Mouse (Mus musculus) left cerebral cortex, postnatal 14 days (tissue): ENCODE data around the gene Ctr9. TPM values are rescaled to one million over a fixed set of nuclear protein-coding genes. Genes with fewer than 3 reads are reported as not detected.
A peak's percentile ranks its signal among the peaks of the same experiment; 100 is the strongest.

Source experiments
- DNase-seq, 2 experiments: peaks; one replicate each; pipeline ENCODE4 v3.0.0; 2021 to 2022; ENCODE audit warnings: low spot score in 2 of 2, mixed read lengths in 1 of 2
- intact Hi-C: fragments of 180-260 bp; cut with DNase I; formaldehyde crosslinking; loops from one replicate; pipeline ENCODE4 v1.15.1; 2025
- long read RNA-seq, 2 experiments: library from polyadenylated mRNA; stranded (forward); transcript quantifications; one replicate each; pipeline ENCODE4 v2.0.0; 2021
- total RNA-seq, 2 experiments: library from RNA; stranded (reverse); gene quantifications; 2 replicates each; pipeline ENCODE4 v1.2.3; 2021

The Ctr9 gene
- total RNA-seq: 10 to 100 TPM; 42.5 to 48.1 TPM
- long read RNA-seq, experiment 1, full-length matches to known transcripts: 17 of 21 reads
- long read RNA-seq, experiment 1, partial matches to known transcripts: 2 of 21 reads
- long read RNA-seq, experiment 1, other reads (novel, unspliced or antisense): 2 of 21 reads
- long read RNA-seq, experiment 2, full-length matches to known transcripts: 18 of 31 reads
- long read RNA-seq, experiment 2, partial matches to known transcripts: 8 of 31 reads
- long read RNA-seq, experiment 2, other reads (novel, unspliced or antisense): 5 of 31 reads

DNA sequence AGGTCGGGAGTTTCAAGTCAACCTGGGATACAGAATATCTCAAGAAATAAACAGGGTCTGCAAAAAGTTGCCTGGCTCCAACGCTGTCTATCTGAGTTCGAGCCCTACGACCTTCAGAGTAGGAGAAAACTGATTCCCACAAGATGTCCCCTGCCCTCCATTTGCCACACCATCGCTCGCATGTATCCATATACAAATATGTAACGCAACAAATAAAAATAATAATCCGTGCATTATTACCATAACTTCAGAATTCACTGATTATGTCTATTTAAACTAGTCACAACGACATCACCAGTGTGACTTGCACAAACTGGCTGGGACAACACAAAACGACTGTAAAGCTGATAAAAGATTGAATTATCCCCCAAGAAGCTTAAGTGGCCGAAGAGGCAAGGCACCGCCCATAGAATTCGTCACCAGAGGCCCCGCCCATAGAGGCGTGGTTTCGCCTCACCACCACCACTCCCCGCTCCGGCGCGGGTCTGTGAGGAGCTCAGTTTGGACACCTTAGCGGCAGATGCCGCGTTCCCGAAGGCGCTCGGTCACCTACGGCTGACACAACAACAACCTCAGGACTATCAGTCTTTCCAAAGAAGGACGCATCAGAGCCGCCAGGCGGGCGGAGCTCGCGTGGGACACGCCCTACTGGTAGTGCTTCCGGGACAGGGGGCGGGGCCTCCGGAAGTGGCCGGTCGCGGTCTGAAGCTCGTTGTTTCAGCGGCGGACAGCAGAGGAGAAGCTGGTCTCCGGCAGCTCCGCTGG, at the start of gene Ctr9:
Gene Ctr9, plus strand, starts transcription at position 671 of the 765 bp plus-strand sequence.
- intact Hi-C loops: no loop called here
- peak; percentile 91 to 92 for DNase-seq

GRCm38 (mm10) chr7:110981036-110981435, 47.7 kb upstream of the Ctr9 start:
- intact Hi-C loops: loop anchor here (5.0 kb wide), 1 partner anchor 36 kb away; no protein-coding TSS in a partner anchor
- no peak for DNase-seq

DNA sequence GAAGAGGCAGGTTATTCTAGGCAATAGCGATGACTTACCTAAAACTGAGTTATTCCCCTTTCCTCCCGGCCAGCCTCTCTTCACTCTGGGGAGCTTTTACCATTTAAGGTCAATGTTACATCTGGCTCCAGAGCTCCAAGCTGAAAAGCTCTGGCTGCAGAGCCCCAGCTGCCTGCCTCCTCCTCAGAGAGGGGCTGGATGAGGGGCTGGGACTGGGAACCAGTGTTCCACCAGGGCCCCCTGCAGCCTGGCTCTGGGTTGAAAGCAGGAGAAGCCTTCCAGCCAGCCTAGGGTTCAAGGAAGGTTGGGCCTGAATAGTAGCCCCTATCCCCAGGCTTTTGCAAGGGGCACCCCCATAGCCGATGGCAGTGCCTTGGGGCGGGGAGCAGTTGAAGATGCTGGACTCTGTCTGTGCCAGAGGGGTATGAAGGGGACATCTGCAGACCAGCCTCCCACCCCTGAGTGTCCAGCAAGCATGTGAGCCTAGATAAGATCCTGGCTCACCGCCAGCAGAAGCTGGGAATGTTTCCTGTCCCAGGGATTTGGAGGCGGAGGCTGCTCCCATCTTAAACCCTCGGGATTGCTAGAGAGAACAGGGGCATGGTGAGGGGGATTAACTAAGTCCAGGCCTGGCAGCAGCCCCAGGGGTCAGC, 46.6 kb upstream of the Ctr9 start, which contains the start of gene Mrvi1:
Gene Mrvi1, minus strand, starts transcription at position 409 of the 653 bp plus-strand sequence.
- peak in 1 of 2 experiments; percentile 16 for DNase-seq
- intact Hi-C loops: loop anchor here (5.0 kb wide), 1 partner anchor 35 kb away; no protein-coding TSS in a partner anchor

DNA sequence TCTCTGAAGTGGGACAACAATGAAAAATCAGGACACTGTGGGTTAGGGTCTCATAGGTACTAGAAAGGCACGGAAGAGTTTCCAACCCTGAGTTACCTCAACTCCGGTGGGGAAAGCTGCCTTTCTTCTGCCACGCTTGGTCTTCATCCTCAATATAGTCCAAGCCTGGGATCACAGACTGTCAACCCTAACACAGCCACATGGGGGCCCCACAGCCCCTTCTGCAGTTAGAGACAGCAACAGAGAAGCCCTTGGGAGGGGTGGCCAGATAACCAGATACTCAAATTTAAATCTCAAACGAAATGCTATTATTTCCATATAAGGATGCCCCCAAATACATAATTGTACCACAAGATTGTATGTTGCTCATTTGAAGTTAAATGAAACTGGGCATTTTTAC, 46.0 kb upstream of the Ctr9 start:
- DNase-seq: peak; percentile 47 to 60
- intact Hi-C loops: loop anchor here (5.0 kb wide), 1 partner anchor 35 kb away; no protein-coding TSS in a partner anchor

DNA sequence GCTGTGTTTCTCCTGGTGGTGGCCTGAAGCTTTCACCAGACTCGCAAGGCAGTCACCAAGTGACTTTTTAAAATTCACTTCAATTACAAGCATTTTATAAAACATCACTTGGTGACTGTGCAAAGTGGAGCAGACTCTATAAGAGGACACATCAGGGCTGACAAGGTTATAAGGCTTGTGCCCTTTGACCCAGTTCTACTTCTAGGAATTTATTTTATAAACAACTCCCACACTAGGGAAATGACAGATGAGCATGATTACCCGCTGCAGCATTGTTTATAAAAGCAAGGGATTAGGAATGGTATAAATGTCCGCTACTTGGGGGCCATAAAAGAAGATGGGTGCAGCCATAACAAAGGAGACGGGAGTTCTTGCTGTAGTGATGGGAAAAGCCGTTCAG, 45.1 kb upstream of the Ctr9 start:
- no peak for DNase-seq
- intact Hi-C loops: loop anchor here (5.0 kb wide), 1 partner anchor 34 kb away; no protein-coding TSS in a partner anchor

- no peak for DNase-seq
- intact Hi-C loops: no loop called here
Observed at GRCm38 (mm10) chr7:110985581-110986265, 43.0 kb upstream of the Ctr9 start.

GRCm38 (mm10) chr7:110988081-110988480, 40.7 kb upstream of the Ctr9 start:
- DNase-seq: peak in 1 of 2 experiments; percentile 28
- intact Hi-C loops: no loop called here

- peak in 1 of 2 experiments; percentile 20 for DNase-seq
- intact Hi-C loops: no loop called here
Observed at GRCm38 (mm10) chr7:110989286-110989879, 39.4 kb upstream of the Ctr9 start.

DNA sequence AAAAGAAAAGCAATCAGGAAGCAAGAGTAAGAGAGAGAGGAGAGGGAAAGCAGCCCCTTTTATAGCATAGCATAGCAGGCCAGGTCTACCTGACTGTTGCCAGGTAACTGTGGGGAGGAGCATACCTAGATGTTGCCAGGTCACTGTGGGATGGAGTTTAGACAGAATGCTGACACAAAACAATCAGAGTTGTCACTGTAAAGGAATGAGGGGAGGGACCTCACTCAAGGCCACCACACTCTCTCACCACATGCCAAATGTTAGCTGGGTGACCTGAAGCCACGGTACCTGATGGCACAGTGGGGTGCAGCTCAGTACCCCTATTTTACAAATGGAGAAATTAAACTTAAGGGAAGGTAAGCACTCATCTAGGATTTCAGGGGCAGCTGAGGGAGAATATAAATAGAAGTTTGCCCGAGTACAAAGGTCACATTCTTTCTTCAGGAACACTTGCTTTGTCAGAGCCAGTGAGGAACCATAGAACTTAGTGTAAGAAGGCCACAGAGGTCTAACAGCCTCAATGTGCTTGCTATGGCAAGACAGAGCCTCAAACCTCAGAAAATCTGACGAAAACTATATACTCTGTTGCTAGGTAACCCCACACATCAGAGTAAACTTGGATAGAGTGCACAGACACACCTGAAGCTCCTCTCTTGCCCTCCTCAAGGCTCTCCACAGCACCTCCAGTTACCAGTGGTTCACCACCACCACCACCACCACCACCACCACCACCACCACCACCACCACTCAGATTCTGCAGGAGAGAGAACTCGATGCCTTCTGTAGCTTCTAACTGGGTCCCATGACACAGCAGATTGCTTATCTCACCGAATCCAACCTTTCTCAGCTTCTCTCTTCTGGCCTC, 38.2 kb upstream of the Ctr9 start:
- DNase-seq: no peak
- intact Hi-C loops: no loop called here

DNA sequence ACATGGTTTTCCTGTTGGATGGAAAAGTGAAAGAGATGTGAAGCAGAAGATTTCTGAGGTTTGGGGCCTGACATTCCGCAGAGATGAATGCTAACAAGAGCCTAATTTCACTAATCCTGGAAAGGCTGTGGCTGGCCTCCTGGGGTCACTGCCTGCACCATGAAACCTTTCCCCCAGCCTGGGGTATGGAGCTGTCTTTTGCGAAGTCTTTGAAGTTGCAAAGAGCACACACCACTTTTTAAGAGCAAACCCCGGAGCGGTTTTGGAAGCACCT, 37.6 kb upstream of the Ctr9 start:
- intact Hi-C loops: no loop called here
- DNase-seq: no peak

DNA sequence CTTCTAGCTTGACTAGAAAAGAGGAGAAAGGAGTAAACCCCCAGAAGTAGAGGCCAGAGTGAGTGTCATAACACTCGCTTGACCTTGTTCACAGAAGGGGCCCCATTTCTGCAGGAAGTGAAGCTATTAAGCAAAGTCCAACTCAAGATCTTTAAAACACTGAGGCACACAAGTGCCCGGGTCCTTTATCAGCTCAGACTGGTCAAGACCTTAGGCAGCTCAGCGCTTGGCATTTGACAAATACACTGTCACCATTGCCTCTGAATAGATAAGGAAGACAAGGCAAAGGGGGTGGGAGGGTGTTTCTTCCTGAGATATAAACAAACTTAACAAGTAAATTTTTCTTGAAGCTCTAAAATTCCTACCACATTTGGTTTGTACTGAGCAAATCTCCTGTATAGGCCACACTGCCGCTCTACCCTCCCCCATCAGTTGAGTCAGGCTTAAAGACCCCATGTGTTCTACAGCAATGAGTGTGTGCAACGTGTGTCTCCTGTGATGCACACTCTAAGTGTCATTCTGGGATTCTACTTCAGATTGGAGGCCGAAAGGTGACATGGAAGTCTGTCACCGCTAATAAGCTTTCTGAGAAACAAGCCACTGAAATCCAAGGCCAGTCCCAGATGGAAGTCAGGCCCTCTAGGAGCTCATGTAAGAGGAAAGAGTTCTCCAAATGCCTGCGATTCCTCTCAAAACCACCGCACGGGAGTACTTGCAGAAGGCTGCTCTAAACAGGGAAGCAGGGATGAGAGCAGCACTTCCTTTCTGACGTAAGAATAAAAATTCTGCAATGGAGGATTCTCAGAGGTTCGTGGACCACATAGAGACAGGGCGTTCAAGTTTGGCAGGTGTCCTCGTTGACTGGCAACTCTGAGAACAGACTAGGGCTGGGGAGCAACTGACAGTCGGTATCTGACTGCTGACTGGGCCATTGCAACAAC, 29.6 kb upstream of the Ctr9 start:
- DNase-seq: no peak
- intact Hi-C loops: no loop called here

DNA sequence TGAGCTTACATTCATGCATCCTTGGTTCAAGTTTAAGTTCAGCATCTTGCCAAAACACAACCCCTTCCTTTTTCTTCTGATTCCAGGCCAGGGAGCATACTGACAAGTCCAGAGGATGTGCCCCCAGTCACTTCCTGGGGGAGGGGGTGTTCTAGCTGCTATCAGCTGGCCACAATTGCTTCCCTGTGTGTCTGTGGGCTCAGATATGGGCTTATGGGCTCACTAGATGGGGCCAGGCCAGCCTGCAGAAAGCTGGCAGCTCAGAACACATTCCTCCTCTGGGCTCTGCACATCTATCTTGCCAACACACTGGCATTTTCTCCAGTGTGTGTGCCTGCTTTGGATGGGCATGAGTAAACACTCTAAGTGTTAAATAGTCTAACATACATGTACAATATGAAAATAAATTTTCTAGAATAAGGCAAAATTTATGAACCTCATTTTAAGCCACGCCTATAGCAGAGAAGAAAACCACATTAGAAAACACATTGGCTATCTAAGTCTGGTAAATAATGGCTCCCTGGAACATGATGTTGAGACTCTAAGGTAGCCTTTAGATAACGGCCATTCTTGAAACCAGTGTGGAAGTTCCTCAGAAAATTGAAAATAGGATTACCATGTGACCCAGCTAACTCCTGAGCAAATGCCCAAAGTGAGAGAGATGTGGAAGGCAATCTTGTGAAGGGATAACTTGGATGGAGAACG, 24.5 kb upstream of the Ctr9 start:
- DNase-seq: no peak
- intact Hi-C loops: no loop called here

DNA sequence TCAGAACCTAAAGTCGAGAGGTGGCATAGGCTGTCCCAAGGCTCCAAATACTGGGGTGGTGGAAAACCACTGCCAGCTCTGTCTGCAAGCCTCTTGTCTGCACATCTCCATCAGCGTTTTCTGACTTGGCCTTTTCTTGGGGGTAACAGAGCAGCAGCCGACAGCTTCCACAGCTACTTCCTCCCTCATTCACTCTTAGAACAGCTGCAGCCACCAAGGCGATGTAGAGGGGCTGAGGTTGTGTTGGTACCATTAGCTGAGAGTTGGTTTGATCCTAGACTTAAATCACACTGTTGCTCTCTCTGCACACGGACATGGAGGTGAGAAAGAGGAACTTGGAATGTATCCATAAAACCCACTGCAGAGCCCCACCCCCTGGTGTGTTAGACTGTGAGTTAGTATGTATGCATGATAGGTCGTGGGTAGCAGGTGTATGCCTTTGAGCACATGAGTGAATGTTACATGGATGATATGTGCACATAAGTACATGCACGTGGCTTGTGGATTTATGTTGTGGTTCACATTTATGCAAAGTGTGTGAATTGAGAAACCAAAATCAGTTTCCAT, 14.6 kb upstream of the Ctr9 start:
- intact Hi-C loops: loop anchor here (2.0 to 5.0 kb wide), 2 partner anchors 197 to 287 kb away; no protein-coding TSS in a partner anchor
- no peak for DNase-seq

DNA sequence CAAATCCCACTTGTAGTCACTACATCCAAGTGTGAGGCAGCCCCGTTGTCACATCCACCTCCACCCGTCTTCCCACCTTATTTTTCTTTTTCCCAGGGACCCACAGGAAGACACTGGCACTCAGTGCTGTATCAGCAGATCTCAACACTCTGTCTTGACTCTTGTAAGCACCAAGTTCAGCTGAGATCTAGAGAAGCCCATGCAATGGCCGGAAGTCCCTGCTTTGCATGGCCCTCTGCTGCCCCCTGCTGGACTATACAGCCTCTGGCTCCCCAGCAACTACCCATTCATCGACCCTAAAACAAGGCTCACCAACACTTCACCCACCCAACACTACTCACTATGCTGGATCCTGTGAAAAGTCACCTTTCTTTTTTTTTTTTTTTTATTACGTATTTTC, 13.9 kb upstream of the Ctr9 start:
- intact Hi-C loops: loop anchor here (2.0 to 5.0 kb wide), 3 partner anchors 33 to 288 kb away; partner anchors contain the start of gene Mrvi1

GRCm38 (mm10) chr7:111015731-111016130, 13.0 kb upstream of the Ctr9 start:
- intact Hi-C loops: loop anchor here (2.0 to 5.0 kb wide), 2 partner anchors 33 to 199 kb away; partner anchors contain the start of gene Mrvi1
- DNase-seq: no peak

More for the DNA sequence above, 13.9 kb upstream of the Ctr9 start:
- peak; percentile 91 to 92 for DNase-seq

GRCm38 (mm10) chr7:111016921-111017320, 11.8 kb upstream of the Ctr9 start:
- intact Hi-C loops: loop anchor here (5.0 kb wide), 1 partner anchor 35 kb away; the partner anchor contains the start of gene Mrvi1
- peak in 1 of 2 experiments; percentile 35 for DNase-seq
